Mouse (Mus musculus): ENCODE data around the gene Morc2b. TPM values are rescaled to one million over a fixed set of nuclear protein-coding genes. Genes with fewer than 3 reads are reported as not detected.
"Not testable (repeated sequence)": the region's sequence is repeated elsewhere in the genome, so short reads cannot be mapped to it uniquely, and the experiment has no call there.

The Morc2b gene
- polyA plus RNA-seq (2014; fragmentation: Nextera tagmentation; extraction: Ambion mirVana): not detected in 2 replicates

DNA sequence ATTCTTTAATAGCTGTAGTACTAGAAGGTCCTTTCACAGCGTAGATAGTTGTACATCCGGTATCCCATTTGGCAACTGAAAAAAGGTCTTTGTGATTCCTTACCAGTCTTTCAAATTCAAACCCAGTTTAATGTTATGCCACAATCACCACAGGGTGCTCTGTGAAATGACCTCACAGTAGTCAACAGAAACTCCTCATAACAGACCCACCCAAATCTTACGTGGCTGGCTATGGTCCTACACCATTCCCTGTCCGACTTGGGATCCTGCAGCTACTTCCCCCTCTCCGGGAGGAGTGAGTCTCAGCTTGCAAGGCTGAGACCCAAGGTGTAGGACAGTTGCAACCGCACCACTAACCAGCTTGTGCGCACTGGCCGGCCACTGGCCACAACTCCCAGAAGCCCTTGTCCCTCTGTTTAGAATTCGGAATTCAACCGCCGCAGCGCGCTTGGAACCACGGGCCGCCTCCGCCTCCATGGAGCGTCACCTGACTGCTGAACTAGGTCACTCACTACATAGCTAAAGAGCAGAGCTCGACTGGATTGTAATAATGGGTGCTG lies at the start of gene Morc2b:
Gene Morc2b, minus strand, starts transcription at position 423 of the 560 bp plus-strand sequence.
- H3K4me1 ChIP-seq (ENCODE audit: control insufficient read depth, insufficient read depth, low read length): no peaks in the 10 kb centered on the region
- 68% methylated on average over 18 of the region's 18 CpGs for WGBS
- H3K27ac ChIP-seq (replicated peaks; ENCODE audit: low read depth, low read length): no peak within 1 kb of the TSS
- no peak for ATAC-seq (ENCODE audit: insufficient number of reproducible peaks, low FRiP score, low TSS enrichment, low read depth)
- H3K4me2 ChIP-seq (ENCODE audit: low read depth, severe bottlenecking): no peak within 1 kb of the TSS
- no peak within 1 kb of the TSS for H3K9ac ChIP-seq (ENCODE audit: low read length)
- no peak for DNase-seq (ENCODE audit: low spot score)
- no peaks in the 10 kb centered on the region for H3K36me3 ChIP-seq (ENCODE audit: control insufficient read depth, insufficient read depth, low read length)
- H3K9me3 ChIP-seq (ENCODE audit: control insufficient read depth, low read length): peaks cover 2% of the 10 kb centered on the region; the same call in 1 of the 2 replicates
- H3K4me3 ChIP-seq (ENCODE audit: low read depth, low read length): no peak within 1 kb of the TSS
- H3K27me3 ChIP-seq (ENCODE audit: control insufficient read depth, insufficient read depth, low read length): no peaks in the 10 kb centered on the region

DNA sequence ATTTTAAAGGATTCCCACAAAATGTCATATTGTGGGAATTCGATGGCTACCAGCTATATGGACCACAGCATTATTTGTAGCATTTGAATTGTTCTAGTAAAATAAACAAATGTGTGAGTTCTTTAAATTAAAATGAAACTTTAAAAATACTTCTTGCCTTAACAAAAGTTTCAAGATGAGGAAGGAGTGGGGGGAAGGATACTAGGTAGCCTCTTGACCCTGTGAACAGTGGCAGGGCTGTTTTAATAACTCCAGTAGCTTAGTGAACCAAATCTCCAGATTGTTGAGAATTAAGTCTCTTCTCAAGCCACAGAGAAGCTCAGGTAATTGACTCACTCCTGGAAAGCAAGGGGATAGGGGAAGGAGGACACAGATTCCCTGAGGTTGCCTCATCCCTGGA lies 28.7 kb upstream of the Morc2b start, which contains the start of gene Olfr55:
Gene Olfr55, plus strand, starts transcription at position 301 of the 400 bp plus-strand sequence.
- not testable (repeated sequence) for ATAC-seq (ENCODE audit: insufficient number of reproducible peaks, low FRiP score, low TSS enrichment, low read depth); H3K4me1 ChIP-seq (ENCODE audit: control insufficient read depth, insufficient read depth, low read length); H3K4me2 ChIP-seq (ENCODE audit: low read depth, severe bottlenecking); DNase-seq (ENCODE audit: low spot score); H3K9me3 ChIP-seq (ENCODE audit: control insufficient read depth, low read length); H3K27ac ChIP-seq (replicated peaks; ENCODE audit: low read depth, low read length); H3K27me3 ChIP-seq (ENCODE audit: control insufficient read depth, insufficient read depth, low read length); H3K4me3 ChIP-seq (ENCODE audit: low read depth, low read length); H3K36me3 ChIP-seq (ENCODE audit: control insufficient read depth, insufficient read depth, low read length); H3K9ac ChIP-seq (ENCODE audit: low read length)
- WGBS: 87% methylated on average over 1 of the region's 1 CpGs

DNA sequence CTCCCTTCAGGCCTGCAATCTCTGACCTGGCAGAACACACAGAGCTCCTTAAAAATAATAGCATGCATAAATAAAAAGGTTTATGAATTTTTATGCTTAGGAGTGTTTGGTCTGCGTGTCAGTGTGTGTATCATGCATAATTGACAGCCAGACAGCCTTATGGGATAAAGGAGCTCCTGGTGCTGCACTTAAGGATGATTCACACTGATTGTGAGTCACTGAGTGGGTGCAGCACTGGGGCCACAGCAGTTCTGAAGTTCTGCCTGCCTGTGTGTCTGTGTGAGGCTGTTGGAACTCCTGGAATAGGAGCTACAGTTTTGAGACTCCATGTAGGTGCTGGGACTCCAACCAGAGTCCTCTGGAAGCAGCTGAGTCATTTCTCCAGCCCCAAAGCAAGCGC lies 13.2 kb downstream of the Morc2b start:
- Histone ChIP-seq H3K27ac (replicated peaks; ENCODE audit: low read depth, low read length) (no peak overlapping the region), H3K27me3 (ENCODE audit: control insufficient read depth, insufficient read depth, low read length) (no peaks in the 10 kb centered on the region), H3K4me1 (ENCODE audit: control insufficient read depth, insufficient read depth, low read length) (no peaks in the 10 kb centered on the region), H3K4me3 (ENCODE audit: low read depth, low read length) (no peak overlapping the region), H3K9ac (ENCODE audit: low read length) (no peak overlapping the region), H3K36me3 (ENCODE audit: control insufficient read depth, insufficient read depth, low read length) (no peaks in the 10 kb centered on the region), H3K9me3 (ENCODE audit: control insufficient read depth, low read length) (no peaks in the 10 kb centered on the region), H3K4me2 (ENCODE audit: low read depth, severe bottlenecking) (no peak overlapping the region)
- DNase-seq (ENCODE audit: low spot score): no peak
- no peak for ATAC-seq (ENCODE audit: insufficient number of reproducible peaks, low FRiP score, low TSS enrichment, low read depth)
- WGBS: 63% methylated on average over 2 of the region's 2 CpGs

DNA sequence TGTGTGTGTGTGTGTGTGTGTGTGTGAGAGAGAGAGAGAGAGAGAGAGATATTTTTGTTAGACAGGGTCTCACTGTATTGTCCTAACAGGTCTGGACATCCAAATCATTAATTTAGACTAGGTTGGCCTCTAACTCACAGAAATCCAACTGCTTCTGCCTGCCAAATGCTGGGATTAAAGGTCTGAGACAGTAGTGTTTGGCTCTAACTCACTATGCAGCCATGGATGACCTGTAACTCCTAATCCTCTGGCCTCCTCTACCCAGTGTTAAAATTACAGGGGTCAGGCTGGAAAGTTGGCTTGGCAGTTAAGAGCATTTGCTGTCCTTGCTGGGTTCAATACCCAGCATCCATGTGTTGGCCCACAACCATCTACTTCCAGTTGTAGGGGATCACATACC lies 14.9 kb downstream of the Morc2b start:
- no peak overlapping the region for H3K4me3 ChIP-seq (ENCODE audit: low read depth, low read length)
- no peaks in the 10 kb centered on the region for H3K36me3 ChIP-seq (ENCODE audit: control insufficient read depth, insufficient read depth, low read length)
- H3K27ac ChIP-seq (replicated peaks; ENCODE audit: low read depth, low read length): no peak overlapping the region
- H3K4me2 ChIP-seq (ENCODE audit: low read depth, severe bottlenecking): no peak overlapping the region
- no peak overlapping the region for H3K9ac ChIP-seq (ENCODE audit: low read length)
- ATAC-seq (ENCODE audit: insufficient number of reproducible peaks, low FRiP score, low TSS enrichment, low read depth): no peak
- no peaks in the 10 kb centered on the region for H3K27me3 ChIP-seq (ENCODE audit: control insufficient read depth, insufficient read depth, low read length)
- no peak for DNase-seq (ENCODE audit: low spot score)
- H3K4me1 ChIP-seq (ENCODE audit: control insufficient read depth, insufficient read depth, low read length): no peaks in the 10 kb centered on the region
- no peaks in the 10 kb centered on the region for H3K9me3 ChIP-seq (ENCODE audit: control insufficient read depth, low read length)

DNA sequence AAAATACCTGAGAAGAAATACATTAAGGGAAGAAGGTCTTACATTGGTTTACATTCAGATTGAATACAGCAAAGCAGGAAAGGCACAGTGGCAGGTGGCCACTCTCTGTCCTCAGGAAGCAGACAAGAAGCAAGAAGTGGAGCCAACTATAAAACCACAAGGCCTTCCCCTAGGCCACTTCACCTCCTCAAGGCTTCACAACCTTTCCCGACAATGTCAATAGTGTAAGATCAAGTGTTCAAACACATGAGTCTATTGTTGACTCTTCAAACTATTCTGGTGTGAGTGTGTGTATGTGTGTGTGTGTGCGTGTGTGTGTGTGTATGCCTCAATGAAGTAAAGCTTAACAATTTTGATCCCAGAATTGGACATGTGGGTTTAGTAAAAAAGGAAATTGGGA lies 42.1 kb downstream of the Morc2b start:
- no peaks in the 10 kb centered on the region for H3K9me3 ChIP-seq (ENCODE audit: control insufficient read depth, low read length)
- 97% methylated on average over 2 of the region's 2 CpGs for WGBS
- no peak for DNase-seq (ENCODE audit: low spot score)
- no peaks in the 10 kb centered on the region for H3K27me3 ChIP-seq (ENCODE audit: control insufficient read depth, insufficient read depth, low read length)
- no peaks in the 10 kb centered on the region for H3K36me3 ChIP-seq (ENCODE audit: control insufficient read depth, insufficient read depth, low read length)
- H3K9ac ChIP-seq (ENCODE audit: low read length): no peak overlapping the region
- H3K4me2 ChIP-seq (ENCODE audit: low read depth, severe bottlenecking): no peak overlapping the region
- ATAC-seq (ENCODE audit: insufficient number of reproducible peaks, low FRiP score, low TSS enrichment, low read depth): no peak
- no peaks in the 10 kb centered on the region for H3K4me1 ChIP-seq (ENCODE audit: control insufficient read depth, insufficient read depth, low read length)
- no peak overlapping the region for H3K4me3 ChIP-seq (ENCODE audit: low read depth, low read length)
- no peak overlapping the region for H3K27ac ChIP-seq (replicated peaks; ENCODE audit: low read depth, low read length)

DNA sequence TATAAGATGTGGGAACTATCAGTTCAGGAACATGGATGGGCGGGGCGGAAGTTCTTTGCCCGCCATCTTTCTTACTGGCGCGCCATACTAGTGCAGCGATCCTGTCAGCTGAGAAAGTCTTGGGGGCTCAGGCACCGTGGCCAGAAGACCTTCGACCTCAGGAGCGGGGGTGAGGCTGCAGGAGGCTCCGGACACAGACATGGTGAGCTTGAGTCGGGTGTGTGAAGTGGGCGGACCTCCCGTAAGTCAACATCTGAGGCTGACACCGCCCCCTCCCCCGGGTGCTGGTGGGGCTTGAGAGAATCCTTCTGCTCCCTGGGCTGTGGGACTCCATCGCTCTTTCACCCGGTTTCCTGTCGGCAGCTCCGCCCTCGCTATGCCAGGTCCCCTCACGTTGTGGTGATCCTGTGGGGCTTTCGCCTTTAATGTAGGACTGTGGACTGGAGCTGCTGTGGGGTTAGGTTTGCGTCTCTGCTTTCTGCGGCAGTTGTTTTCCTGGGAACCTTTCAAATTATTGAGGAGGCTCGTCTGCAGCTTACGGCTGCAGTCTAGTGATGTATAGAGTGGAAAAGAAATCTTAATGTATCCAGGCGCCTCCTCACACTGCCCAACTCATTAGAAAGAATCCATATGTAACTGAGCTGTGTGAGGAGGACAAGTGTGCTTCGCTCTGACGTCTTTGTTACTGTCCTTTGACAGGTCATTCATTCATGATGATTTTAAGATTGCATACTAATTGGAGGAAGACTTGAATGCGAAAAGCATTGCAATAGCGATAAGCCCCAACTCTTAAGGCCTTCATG lies 46.9 kb downstream of the Morc2b start:
- Histone ChIP-seq H3K4me2 (ENCODE audit: low read depth, severe bottlenecking) (peak overlapping the region; percentile 43), H3K4me1 (ENCODE audit: control insufficient read depth, insufficient read depth, low read length) (no peaks in the 10 kb centered on the region), H3K36me3 (ENCODE audit: control insufficient read depth, insufficient read depth, low read length) (no peaks in the 10 kb centered on the region), H3K9me3 (ENCODE audit: control insufficient read depth, low read length) (no peaks in the 10 kb centered on the region), H3K27me3 (ENCODE audit: control insufficient read depth, insufficient read depth, low read length) (no peaks in the 10 kb centered on the region), H3K27ac (replicated peaks; ENCODE audit: low read depth, low read length) (peak overlapping the region; percentile 63; the same call in 1 of the 2 replicates), H3K9ac (ENCODE audit: low read length) (peak overlapping the region; percentile 71), H3K4me3 (ENCODE audit: low read depth, low read length) (peak overlapping the region; percentile 65)
- peak; percentile 26; the same call in 1 of the 2 replicates for ATAC-seq (ENCODE audit: insufficient number of reproducible peaks, low FRiP score, low TSS enrichment, low read depth)
- peak; percentile 74 for DNase-seq (ENCODE audit: low spot score)
- 4% methylated on average over 31 of the region's 31 CpGs for WGBS

DNA sequence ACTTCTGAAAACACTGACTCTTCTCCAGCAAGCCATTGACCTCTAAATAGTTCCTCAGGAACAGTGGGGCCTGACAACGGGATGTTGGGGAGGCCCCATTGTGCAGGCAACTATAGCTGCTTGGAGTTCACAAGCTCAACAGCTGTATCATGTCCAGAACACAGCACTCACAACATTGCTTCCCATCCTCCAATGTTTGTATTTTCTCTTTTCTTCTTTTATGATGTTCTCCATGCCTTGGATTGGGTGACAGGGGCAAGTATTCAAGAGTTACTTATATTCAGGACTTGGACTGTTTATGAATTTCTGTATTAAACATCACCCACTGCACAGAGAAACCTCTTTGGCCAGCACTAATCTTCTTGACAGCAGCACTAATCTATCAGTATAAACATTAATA lies 47.9 kb downstream of the Morc2b start:
- WGBS: 92% methylated on average over 1 of the region's 1 CpGs

DNA sequence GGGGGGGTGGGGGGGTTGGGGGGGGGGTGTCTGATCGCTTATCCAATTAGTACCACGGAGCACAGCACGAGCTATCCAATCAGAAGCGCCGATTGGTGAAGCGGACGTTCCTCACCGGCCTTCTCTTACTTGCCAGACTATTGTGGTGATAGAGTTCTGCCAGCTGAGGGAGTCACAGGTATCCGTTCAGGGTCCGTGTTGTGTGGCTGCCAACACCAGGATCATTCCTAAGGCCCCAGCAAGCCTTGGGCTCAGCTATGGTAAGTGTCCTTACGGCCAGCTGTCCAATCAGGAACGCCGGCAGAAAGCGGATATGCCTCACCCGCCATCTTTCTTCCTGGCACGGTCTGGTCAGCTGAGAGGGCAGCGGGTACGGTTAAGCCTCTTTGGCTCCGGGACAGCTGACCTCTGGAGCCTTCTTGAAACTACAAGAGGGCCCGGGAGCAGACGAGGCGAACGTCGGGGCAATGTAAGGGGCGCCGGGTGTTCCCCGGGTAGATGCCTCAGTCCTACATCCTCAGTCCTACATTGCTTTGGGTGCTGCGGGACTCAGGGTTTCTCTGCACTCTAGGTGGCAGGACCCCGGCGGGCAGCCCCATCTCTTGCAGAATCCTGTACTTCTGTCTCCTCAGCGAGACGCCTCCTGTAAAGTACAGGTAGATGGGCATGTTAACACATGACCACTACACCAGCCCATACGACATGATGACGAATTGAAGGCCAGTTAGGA lies 50.1 kb downstream of the Morc2b start, which contains the start of gene Zfp563:
Gene Zfp563, plus strand, starts transcription at position 91 of the 730 bp plus-strand sequence.
- peak; percentile 91 for DNase-seq (ENCODE audit: low spot score)
- peak within 1 kb of the TSS; percentile 83 for H3K27ac ChIP-seq (replicated peaks; ENCODE audit: low read depth, low read length)
- WGBS: 5% methylated on average over 34 of the region's 34 CpGs
- no peaks in the 10 kb centered on the region for H3K9me3 ChIP-seq (ENCODE audit: control insufficient read depth, low read length)
- peak within 1 kb of the TSS; percentile 55 for H3K4me3 ChIP-seq (ENCODE audit: low read depth, low read length)
- H3K36me3 ChIP-seq (ENCODE audit: control insufficient read depth, insufficient read depth, low read length): no peaks in the 10 kb centered on the region
- H3K4me1 ChIP-seq (ENCODE audit: control insufficient read depth, insufficient read depth, low read length): no peaks in the 10 kb centered on the region
- H3K4me2 ChIP-seq (ENCODE audit: low read depth, severe bottlenecking): peak within 1 kb of the TSS; percentile 73
- peak within 1 kb of the TSS; percentile 74 for H3K9ac ChIP-seq (ENCODE audit: low read length)
- H3K27me3 ChIP-seq (ENCODE audit: control insufficient read depth, insufficient read depth, low read length): no peaks in the 10 kb centered on the region
- peak; percentile 92 for ATAC-seq (ENCODE audit: insufficient number of reproducible peaks, low FRiP score, low TSS enrichment, low read depth)

More for the DNA sequence above, 47.9 kb downstream of the Morc2b start:
- Histone ChIP-seq H3K9ac (ENCODE audit: low read length) (no peak overlapping the region), H3K36me3 (ENCODE audit: control insufficient read depth, insufficient read depth, low read length) (no peaks in the 10 kb centered on the region), H3K4me3 (ENCODE audit: low read depth, low read length) (no peak overlapping the region), H3K9me3 (ENCODE audit: control insufficient read depth, low read length) (no peaks in the 10 kb centered on the region), H3K4me1 (ENCODE audit: control insufficient read depth, insufficient read depth, low read length) (no peaks in the 10 kb centered on the region), H3K27ac (replicated peaks; ENCODE audit: low read depth, low read length) (no peak overlapping the region), H3K4me2 (ENCODE audit: low read depth, severe bottlenecking) (no peak overlapping the region), H3K27me3 (ENCODE audit: control insufficient read depth, insufficient read depth, low read length) (no peaks in the 10 kb centered on the region)
- DNase-seq (ENCODE audit: low spot score) (no peak), ATAC-seq (ENCODE audit: insufficient number of reproducible peaks, low FRiP score, low TSS enrichment, low read depth) (no peak)

Measured in limb, embryonic 11.5 days (tissue).